Mouse (Mus musculus) lung, adult 10 weeks (tissue): Measurements from ENCODE around the gene Thyn1. TPM values are rescaled to one million over a fixed set of nuclear protein-coding genes. Genes with fewer than 3 reads are reported as not detected.

Experiments
- polyA plus RNA-seq: library from polyadenylated mRNA; stranded (reverse); fragments of 350-450 nt; fragmentation: Illumina TruSeq; extraction: RNeasy Lipid Tissue Mini Kit (QIAGEN cat#74804); gene quantifications from one replicate; pipeline ENCODE4 v1.2.3, GENCODE M21; 2014; ENCODE audit warnings: low read depth, low replicate concordance; ENCODE audit not compliant: insufficient read depth

Thyn1 gene
- polyA plus RNA-seq = 32.2 TPM

GRCm38 (mm10) chr9:26999461-27000395 lies at the start of gene Thyn1, which contains the start of gene Acad8:
Gene Thyn1 (plus strand): TSS chr9:26999710.
Gene Acad8 (minus strand): TSS chr9:26999566.

DNA sequence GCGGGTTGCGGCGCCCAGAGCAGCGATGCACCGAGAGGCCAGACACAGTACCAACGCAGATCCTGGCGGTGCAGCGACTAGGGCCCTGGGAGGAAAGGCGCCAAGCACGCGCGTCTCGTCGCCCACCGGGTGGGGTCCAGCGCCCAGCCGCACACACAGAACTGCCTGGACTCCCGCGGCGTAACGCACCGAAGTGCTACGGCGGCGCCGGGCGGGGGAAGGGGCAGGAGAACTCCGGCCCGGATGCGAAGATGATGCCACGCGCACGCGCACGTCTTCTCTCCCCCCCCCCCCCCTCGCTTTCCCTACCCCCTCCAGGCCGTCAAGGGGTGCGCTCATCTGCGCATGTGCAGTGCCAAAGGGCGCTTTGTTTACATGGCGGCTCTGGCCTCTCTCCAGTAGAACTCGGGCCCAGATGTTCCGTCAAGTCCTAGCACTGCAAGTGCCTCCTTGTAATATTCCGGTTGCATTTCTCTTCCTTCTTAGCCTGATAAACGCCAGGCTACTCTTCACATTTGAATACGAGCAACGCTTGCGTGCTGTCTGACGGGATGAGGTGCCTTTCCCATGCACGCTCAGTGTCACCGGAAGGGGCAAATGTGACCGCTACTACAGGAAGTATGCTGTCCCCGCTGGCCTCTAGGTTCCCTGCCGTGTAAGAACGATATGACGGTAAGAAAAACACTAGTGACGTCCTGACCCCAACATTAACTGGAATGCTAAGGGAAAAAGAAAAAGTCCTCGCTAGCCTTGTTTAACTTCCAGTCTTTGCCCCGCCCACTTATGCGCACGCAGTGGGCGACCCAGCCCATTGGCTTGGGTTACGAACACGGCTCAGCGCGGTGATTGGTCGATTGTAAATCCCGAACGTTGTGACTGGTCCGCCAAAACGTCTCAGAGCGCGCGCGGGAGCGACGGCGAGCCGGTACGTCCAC lies 30.6 kb downstream of the Thyn1 start, which contains the start of the genes Vps26b and Ncapd3:
TSS of gene Vps26b (minus strand) at position 238 of the 935 bp plus-strand sequence.
TSS of gene Ncapd3 (plus strand) at position 348 of the 935 bp plus-strand sequence.

Other genes starting within 250 kb of the Thyn1 start
- 17.1 TPM for gene Glb1l2, start 193.2 kb upstream of the Thyn1 start, polyA plus RNA-seq
- gene Glb1l3, start 138.8 kb upstream of the Thyn1 start, polyA plus RNA-seq = 1.8 TPM
- not detected for gene Gm1110, start 76.6 kb upstream of the Thyn1 start, polyA plus RNA-seq
- gene Acad8, start 144 bp upstream of the Thyn1 start, polyA plus RNA-seq = 21.5 TPM
- gene Vps26b, start 30.4 kb downstream of the Thyn1 start, polyA plus RNA-seq = 13.7 TPM
- gene Ncapd3, start 30.5 kb downstream of the Thyn1 start, polyA plus RNA-seq = 5.3 TPM
- 11.2 TPM for gene Jam3, start 155.7 kb downstream of the Thyn1 start, polyA plus RNA-seq